Mouse (Mus musculus) embryonic facial prominence, embryonic 15.5 days (tissue): Measurements from ENCODE around the gene Tent4b. TPM values are rescaled to one million over a fixed set of nuclear protein-coding genes. Genes with fewer than 3 reads are reported as not detected.
"Not testable (repeated sequence)": the region's sequence is repeated elsewhere in the genome, so short reads cannot be mapped to it uniquely, and the experiment has no call there.

Experiments
- ATAC-seq: fragments of 200-750 bp; cut with Nextera tagmentation; 2 replicates; pipeline ENCODE4 v1.8.0; 2017; ENCODE audit warnings: low read depth, moderate TSS enrichment; ENCODE audit not compliant: insufficient number of reproducible peaks, low FRiP score, low TSS enrichment
- H3K27ac ChIP-seq: fragments of 300-500 bp; sonication (generic); replicated peaks from 2 replicates; pipeline ENCODE4 v1.5.1; 2015; ENCODE audit warnings: mild to moderate bottlenecking, inconsistent platforms
- H3K27me3 ChIP-seq: fragments of 300-500 bp; sonication (generic); 2 replicates; pipeline ENCODE4 v1.6.1; 2015; ENCODE audit warnings: inconsistent platforms
- H3K36me3 ChIP-seq: fragments of 300-500 bp; sonication (generic); 2 replicates; pipeline ENCODE4 v1.6.1; 2015; ENCODE audit warnings: mild to moderate bottlenecking, inconsistent platforms
- H3K4me1 ChIP-seq: fragments of 300-500 bp; sonication (generic); 2 replicates; pipeline ENCODE4 v1.6.1; 2015; ENCODE audit warnings: inconsistent platforms
- H3K4me2 ChIP-seq: fragments of 300-500 bp; sonication (generic); replicated peaks from 2 replicates; pipeline ENCODE4 v1.6.1; 2015; ENCODE audit warnings: mild to moderate bottlenecking, inconsistent platforms
- H3K4me3 ChIP-seq: fragments of 300-500 bp; sonication (generic); replicated peaks from 2 replicates; pipeline ENCODE4 v1.5.1; 2015; ENCODE audit warnings: mild to moderate bottlenecking, inconsistent platforms
- H3K9ac ChIP-seq: fragments of 300-500 bp; sonication (generic); 2 replicates; pipeline ENCODE4 v1.6.1; 2015; ENCODE audit warnings: inconsistent platforms
- H3K9me3 ChIP-seq: fragments of 300-500 bp; sonication (generic); replicated peaks from 2 replicates; pipeline ENCODE4 v1.6.1; 2016; ENCODE audit warnings: inconsistent platforms
- WGBS: fragments of 180-500 bp; shearing (Covaris S2); methylation state at CpG from one replicate; pipeline ENCODE4 v1.1.7; 2015; 5-methylcytosine and 5-hydroxymethylcytosine counted together
- polyA plus RNA-seq: library from polyadenylated mRNA; unstranded; fragments of >200 nt; fragmentation: Nextera tagmentation; extraction: Ambion mirVana; gene quantifications from 2 replicates; pipeline ENCODE4 v1.2.1, GENCODE M21; 2015

The Tent4b gene
- polyA plus RNA-seq, 1 experiment from 2014 or later: 8.6 TPM

DNA sequence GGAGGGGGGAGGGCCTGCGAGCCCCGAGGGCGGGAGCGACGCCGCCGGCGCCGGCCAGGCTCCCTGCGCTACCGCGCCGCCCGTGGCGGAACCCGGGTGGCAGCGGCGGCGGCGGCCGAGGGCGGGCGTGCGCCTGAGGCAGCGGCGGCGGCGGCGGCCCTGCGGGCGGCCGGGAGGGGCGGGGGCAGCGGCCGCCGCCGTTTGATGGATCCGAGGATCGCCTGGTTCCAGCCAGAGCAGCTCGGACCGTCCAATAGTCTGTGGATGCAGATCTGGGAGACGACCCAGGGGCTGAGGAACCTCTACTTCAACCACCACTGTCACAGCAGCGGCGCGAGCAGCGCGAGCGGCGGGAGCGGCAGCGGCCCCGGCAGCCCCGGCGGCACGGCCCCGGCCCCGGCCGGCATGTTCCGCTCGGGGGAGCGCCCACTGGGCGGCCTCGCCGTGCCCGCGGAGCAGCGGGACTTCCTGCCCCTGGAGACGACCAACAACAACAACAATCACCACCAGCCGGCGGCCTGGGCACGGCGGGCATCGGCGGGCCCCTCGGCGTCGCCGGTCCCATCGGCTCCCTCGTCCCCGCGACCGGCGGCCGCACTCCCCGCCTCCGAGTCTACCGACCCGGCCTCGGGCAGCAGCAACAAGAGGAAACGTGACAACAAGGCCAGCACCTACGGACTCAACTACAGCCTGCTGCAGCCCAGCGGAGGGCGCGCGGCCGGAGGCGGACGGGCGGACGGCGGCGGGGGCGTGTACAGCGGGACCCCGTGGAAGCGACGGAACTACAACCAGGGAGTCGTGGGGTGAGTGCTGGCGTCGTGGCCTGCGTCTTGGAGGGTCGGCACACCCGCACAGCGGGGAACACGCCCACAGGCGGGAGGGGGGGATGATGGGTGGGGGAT is 938 bp downstream of the Tent4b start:
- under 1% methylated on average over 111 of the region's 117 CpGs for WGBS
- ATAC-seq: peak; percentile 71

DNA sequence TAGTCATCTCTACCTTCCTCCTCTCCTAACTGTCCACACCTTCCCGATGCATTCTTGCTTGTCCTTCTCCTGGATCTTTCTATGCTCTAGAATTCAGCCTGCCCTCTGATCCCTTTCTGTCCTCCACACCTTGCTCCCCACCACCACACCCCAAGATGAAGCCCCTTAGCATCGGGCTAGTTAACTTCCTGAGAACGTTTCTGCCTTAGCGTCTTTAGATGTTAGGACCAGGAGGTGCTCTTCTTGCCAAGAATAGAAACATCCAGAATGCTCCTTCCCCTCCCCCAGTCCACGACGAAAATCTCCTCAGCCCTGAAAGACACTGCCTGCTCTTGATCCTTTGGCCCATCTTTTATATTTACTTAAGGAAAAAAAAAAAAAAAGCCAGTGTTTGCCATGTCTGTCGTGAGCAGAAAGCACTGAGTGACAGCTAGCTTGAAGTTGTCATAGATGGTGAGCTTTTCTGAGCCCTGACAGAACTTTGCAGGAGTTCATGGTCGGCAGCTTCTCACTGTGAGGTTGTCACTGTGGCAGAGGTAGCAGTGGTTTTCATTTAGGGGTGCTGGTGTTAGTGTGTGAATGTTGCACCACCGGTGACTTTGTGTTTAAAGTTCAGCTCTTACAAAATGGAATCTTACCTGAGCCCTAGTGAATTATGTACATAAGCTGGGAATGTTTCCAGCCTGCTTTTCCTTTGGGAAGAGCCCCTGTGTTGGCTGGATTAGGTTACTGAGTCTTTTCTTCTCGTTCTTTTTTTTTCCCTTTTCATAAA is 1.9 kb downstream of the Tent4b start:
- Histone ChIP-seq H3K9ac (peak overlapping the region; percentile 77; the same call in 1 of the 2 replicates), H3K4me2 (peak overlapping the region; percentile 90), H3K36me3 (peaks cover 4% of the 10 kb centered on the region; the same call in 1 of the 2 replicates), H3K4me3 (peak overlapping the region; percentile 89), H3K27me3 (no peaks in the 10 kb centered on the region), H3K4me1 (peaks cover 31% of the 10 kb centered on the region), H3K27ac (no peak overlapping the region), H3K9me3 (no peaks in the 10 kb centered on the region)
- 11% methylated on average over 10 of the region's 10 CpGs for WGBS
- no peak for ATAC-seq

More for the DNA sequence above, 938 bp downstream of the Tent4b start:
- H3K9ac ChIP-seq: peak overlapping the region; percentile 77
- H3K27ac ChIP-seq: peak overlapping the region; percentile 98
- peak overlapping the region; percentile 89 for H3K4me3 ChIP-seq
- no peaks in the 10 kb centered on the region for H3K27me3 ChIP-seq
- peak overlapping the region; percentile 90 for H3K4me2 ChIP-seq
- H3K4me1 ChIP-seq: peaks cover 31% of the 10 kb centered on the region
- no peaks in the 10 kb centered on the region for H3K36me3 ChIP-seq
- no peaks in the 10 kb centered on the region for H3K9me3 ChIP-seq

DNA sequence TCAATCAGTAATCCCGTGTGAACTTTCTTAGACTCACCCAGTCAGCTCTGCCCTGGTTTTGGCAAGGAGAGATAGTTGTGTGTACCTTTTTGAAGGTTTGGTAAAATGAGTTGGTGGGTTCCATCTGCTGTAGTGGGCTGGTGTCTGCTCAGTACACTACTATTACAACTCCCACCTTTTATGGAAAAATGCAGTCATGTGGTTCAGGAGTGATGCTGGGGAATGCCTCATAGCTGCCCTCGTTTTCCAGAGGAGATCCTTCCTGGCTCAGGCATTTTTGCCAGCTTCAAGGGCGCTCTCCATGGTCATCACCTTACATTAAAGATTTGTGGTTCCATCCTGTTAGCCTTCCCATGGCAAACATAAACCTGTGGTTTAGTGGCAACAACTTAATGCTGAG is 2.6 kb downstream of the Tent4b start:
- no peaks in the 10 kb centered on the region for H3K27me3 ChIP-seq
- WGBS: 40% methylated on average over 3 of the region's 3 CpGs
- H3K9me3 ChIP-seq: no peaks in the 10 kb centered on the region
- no peak overlapping the region for H3K9ac ChIP-seq
- H3K27ac ChIP-seq: 0 out of 2 replicates have a peak overlapping the region, but pooled peaks have one; percentile 11
- H3K4me3 ChIP-seq: 0 out of 2 replicates have a peak overlapping the region, but pooled peaks have one; percentile 89
- H3K4me1 ChIP-seq: peaks cover 31% of the 10 kb centered on the region
- peak overlapping the region; percentile 90; the same call in 1 of the 2 replicates for H3K4me2 ChIP-seq
- H3K36me3 ChIP-seq: peaks cover 4% of the 10 kb centered on the region; the same call in 1 of the 2 replicates
- ATAC-seq: no peak

DNA sequence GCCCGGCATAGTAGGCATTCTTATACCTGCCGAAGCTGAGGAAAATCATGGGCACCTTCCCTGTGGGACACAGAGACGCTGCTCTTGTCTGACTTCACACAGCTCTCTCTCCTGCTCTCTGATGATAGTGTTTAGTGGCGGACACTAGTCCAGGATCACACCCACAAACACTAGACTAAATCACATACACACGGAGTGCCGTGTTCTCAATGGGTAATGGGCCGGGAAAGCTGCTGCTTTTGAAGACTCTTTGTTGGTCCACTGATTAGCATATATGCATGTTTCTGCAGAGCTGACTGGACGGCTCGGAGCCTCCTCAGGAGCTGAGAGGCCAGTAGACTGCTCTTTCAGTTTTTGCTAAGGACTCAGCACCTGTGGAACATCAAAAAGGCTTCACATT is 7.0 kb downstream of the Tent4b start:
- no peak overlapping the region for H3K9ac ChIP-seq
- H3K36me3 ChIP-seq: peaks cover 4% of the 10 kb centered on the region; the same call in 1 of the 2 replicates
- no peak for ATAC-seq
- no peaks in the 10 kb centered on the region for H3K9me3 ChIP-seq
- H3K4me2 ChIP-seq: no peak overlapping the region
- WGBS: 79% methylated on average over 9 of the region's 9 CpGs
- H3K4me3 ChIP-seq: no peak overlapping the region
- H3K4me1 ChIP-seq: peaks cover 19% of the 10 kb centered on the region
- H3K27me3 ChIP-seq: no peaks in the 10 kb centered on the region
- H3K27ac ChIP-seq: no peak overlapping the region

DNA sequence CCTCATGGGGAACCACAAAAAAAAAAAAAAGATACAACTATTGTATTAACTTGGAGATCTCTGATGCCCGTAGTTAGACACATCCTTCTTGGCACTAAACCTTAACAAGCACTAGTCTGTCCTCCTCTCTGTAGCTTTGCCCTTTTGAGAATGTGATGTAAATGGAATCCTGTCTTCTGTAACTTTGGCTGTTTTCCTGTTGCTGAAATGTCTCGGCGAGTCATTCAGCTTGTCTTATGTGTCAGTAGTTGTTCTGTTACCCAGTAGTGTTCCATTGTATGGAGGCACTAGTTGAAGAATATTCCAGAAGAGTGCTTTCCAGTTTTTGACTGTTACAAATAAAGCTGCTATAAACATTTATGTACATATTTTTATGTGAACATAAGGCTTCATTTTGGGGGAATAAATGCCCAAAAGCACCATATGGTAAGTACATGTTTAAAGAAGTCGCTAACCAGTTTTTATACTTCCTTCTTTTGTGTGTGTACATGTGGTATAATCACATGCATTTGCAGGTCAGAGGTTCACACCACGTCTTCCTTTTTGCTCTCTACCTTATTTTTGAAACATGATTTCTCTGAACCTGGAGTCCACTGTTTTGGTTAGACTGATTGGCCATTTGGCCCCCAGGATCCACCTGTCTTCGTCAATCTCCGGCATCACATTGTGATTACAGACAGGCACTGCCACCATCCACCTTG is 8.3 kb downstream of the Tent4b start:
- H3K9me3 ChIP-seq: no peaks in the 10 kb centered on the region
- WGBS: 77% methylated on average over 7 of the region's 7 CpGs
- no peak for ATAC-seq
- H3K4me1 ChIP-seq: peaks cover 6% of the 10 kb centered on the region; the same call in 1 of the 2 replicates
- no peak overlapping the region for H3K9ac ChIP-seq
- H3K27me3 ChIP-seq: no peaks in the 10 kb centered on the region
- no peak overlapping the region for H3K4me3 ChIP-seq
- H3K36me3 ChIP-seq: peaks cover 4% of the 10 kb centered on the region; the same call in 1 of the 2 replicates
- H3K4me2 ChIP-seq: no peak overlapping the region
- no peak overlapping the region for H3K27ac ChIP-seq

DNA sequence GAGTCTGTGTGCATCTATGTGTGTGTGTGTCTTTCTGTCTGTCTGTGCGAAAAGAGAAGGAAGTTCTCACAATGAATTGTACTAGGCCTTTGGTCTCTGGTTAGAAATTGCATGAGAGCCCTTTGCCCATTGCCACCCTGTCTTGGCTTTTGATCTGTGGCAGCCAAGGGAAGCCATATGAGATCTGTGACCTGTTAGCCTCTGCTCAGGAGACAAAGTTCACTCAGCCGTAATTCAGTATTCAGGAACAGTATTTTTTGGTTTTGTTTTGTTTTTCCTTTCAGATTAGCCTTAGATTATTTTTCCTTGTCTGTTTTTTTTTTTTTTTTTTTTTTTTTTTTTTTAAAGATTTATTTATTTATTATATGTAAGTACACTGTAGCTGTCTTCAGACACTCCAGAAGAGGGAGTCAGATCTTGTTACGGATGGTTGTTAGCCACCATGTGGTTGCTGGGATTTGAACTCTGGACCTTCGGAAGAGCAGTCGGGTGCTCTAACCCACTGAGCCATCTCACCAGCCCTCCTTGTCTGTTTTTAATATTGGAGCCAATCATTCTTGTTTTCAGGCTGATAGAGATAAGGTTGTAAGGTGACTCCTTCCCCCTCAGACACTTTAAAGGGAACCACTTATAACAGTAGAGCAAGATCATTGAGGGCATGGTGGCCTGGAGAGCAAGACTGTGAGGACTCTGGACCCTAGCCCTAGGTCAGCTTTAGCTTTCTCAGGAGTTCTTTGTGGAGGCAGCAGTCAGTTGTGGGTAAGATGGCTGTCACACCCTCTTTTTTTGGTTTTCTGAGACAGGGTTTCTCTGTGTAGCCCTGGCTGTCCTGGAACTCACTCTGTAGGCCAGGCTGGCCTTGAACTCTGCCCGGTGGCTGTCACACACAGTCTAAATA is 11.2 kb downstream of the Tent4b start:
- H3K9me3 ChIP-seq, H3K4me1 ChIP-seq, H3K27me3 ChIP-seq, H3K36me3 ChIP-seq, H3K27ac ChIP-seq, ATAC-seq, H3K9ac ChIP-seq, H3K4me2 ChIP-seq, H3K4me3 ChIP-seq: not testable (repeated sequence)
- WGBS: 83% methylated on average over 6 of the region's 6 CpGs

DNA sequence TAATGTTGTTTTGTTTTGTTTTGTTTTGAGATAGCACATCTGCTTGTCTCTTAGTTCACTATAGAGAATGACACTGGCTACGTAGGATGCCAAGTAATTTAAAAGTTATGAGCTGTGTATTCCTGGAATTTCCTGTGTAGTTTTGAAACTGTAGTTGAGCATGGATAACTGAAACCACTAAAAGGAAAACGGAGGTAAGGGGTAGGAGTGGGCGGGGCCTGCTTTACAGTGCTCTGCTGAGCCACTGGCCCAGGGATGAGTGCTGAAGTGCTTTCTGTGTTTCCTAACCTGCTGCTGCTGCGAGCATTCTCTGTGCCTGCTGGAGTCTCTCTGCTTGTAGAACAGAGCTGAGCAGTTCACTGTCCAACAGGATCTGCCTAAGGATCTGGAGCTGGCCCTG is 22.3 kb downstream of the Tent4b start:
- Histone ChIP-seq H3K36me3 (no peaks in the 10 kb centered on the region), H3K4me2 (no peak overlapping the region), H3K27me3 (no peaks in the 10 kb centered on the region), H3K4me1 (peaks cover 14% of the 10 kb centered on the region; the same call in 1 of the 2 replicates), H3K9ac (no peak overlapping the region), H3K9me3 (no peaks in the 10 kb centered on the region), H3K4me3 (no peak overlapping the region), H3K27ac (no peak overlapping the region)
- no peak for ATAC-seq
- WGBS: 45% methylated on average over 4 of the region's 4 CpGs

DNA sequence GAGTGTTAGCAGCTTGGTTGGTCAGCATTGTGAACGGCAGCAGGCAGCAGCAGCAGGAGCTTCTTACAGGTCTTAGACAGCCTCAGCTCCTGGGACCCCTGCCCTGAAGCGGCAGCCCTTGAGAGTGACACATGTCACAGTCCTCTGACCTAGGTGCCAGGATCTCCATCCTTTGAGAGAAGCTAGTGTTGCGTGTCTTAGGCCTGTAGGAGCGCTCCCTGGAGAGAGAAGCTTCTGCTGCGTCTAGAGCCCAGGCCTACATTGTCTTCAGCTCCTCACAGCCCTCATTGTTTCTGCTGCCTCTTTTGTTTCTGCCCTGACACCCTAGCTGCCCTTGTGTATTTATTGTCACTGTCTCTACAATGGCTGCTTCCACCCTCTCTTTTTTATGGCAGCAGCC is 26.3 kb downstream of the Tent4b start:
- no peak for ATAC-seq
- H3K36me3 ChIP-seq: no peaks in the 10 kb centered on the region
- no peaks in the 10 kb centered on the region for H3K27me3 ChIP-seq
- no peak overlapping the region for H3K4me3 ChIP-seq
- 61% methylated on average over 5 of the region's 5 CpGs for WGBS
- H3K4me2 ChIP-seq: no peak overlapping the region
- H3K4me1 ChIP-seq: peaks cover 25% of the 10 kb centered on the region
- H3K9ac ChIP-seq: no peak overlapping the region
- no peak overlapping the region for H3K27ac ChIP-seq
- no peaks in the 10 kb centered on the region for H3K9me3 ChIP-seq

DNA sequence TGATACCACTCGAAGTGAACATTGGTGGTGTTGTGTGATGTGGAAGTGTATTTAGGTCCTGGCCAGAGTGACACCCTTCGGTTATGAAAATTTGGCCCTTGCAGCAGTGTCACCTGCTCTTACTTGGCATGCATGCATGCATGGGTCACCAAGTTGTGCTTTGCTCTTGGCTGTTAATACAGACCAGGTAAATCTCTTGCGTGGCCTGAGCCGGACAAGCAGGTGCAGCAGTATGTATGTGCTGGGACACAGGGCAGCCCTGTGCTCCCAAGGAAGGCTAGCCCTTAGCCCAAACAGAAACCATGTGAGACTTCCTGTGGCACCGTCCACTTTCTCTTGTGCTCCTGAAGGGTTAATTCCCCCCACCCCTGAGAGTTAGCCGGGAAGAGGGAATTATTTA is 28.8 kb downstream of the Tent4b start:
- WGBS: 56% methylated on average over 6 of the region's 6 CpGs
- no peaks in the 10 kb centered on the region for H3K36me3 ChIP-seq
- no peak for ATAC-seq
- H3K9ac ChIP-seq: no peak overlapping the region
- no peak overlapping the region for H3K4me3 ChIP-seq
- peaks cover 16% of the 10 kb centered on the region for H3K4me1 ChIP-seq
- no peaks in the 10 kb centered on the region for H3K9me3 ChIP-seq
- H3K4me2 ChIP-seq: no peak overlapping the region
- no peaks in the 10 kb centered on the region for H3K27me3 ChIP-seq
- no peak overlapping the region; the same call in 1 of the 2 replicates for H3K27ac ChIP-seq

DNA sequence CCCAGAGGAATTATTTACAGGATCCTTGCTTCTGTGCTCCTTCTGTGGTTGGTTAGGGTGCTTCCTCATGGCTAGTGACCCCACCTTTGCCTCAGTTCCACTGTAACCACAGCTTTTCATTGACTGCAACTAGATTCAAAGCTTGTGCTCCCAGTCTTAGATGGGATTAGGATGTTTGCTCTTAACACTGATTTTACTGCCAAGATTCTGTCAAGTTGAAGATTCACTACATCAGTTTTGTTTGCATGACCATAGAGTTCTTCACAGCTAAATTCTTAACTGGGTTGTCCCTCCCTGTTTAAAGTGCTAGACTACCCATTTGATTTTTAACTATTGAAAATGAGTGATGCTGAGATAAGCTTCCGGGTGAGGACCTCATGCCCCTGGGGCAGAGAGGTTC is 29.3 kb downstream of the Tent4b start:
- ATAC-seq: no peak
- Histone ChIP-seq H3K4me3 (no peak overlapping the region), H3K27me3 (no peaks in the 10 kb centered on the region), H3K4me1 (peaks cover 16% of the 10 kb centered on the region), H3K4me2 (no peak overlapping the region), H3K27ac (no peak overlapping the region; the same call in 1 of the 2 replicates), H3K9me3 (no peaks in the 10 kb centered on the region), H3K36me3 (no peaks in the 10 kb centered on the region), H3K9ac (no peak overlapping the region)
- WGBS: 42% methylated on average over 1 of the region's 1 CpGs
